Mouse (Mus musculus) MEL-GATA-1-ER (cell line): ENCODE results near the gene 9530068E07Rik.

Source experiments
- DNase-seq: peaks from one replicate; pipeline ENCODE4 v3.0.0-alpha.2; 2012; ENCODE audit warnings: low read depth; ENCODE audit errors: extremely low read depth

9530068E07Rik gene

DNA sequence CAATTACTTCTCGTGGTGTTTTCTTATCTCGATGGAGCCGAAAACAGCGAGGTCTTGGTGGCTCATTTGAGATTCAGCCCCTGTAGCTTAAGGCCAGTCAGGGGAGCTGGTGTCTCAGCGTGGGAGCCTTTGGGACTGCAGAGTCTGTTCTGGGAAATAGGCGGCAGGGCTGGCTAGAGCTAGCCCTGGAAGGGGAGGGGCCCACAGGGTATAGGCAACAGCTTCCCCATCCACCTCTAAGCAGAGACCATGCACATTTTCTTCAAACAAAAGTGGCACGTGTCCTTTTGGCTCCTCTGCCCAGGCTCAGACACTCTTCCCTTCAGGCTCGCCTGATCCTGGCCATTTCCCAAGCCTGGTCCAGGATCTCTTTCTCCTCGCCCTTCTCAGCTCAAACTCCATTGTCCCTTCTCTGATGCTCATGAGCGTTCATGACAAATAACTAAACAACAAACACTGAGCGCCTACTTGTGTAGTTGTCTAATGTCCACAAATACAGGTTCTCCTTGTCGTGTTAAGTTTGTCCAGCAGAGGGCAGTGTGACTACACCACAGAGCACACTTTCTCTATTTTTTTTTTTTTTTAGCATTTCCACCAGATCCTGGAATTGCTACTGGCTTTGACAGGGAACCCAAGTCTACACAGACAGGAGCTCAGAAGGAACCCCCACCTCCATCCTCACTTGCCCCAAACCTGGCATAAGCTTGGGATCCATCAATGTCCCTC is 25.0 kb downstream of the 9530068E07Rik start:
- DNase-seq, result peak; percentile 44

GRCm38 (mm10) chr11:52429440-52429839 is 33.2 kb downstream of the 9530068E07Rik start:
- no peak for DNase-seq

GRCm38 (mm10) chr11:52431594-52431993 is 35.4 kb downstream of the 9530068E07Rik start:
- no peak for DNase-seq

- no peak for DNase-seq
Observed at GRCm38 (mm10) chr11:52432148-52432547, 35.9 kb downstream of the 9530068E07Rik start.

DNA sequence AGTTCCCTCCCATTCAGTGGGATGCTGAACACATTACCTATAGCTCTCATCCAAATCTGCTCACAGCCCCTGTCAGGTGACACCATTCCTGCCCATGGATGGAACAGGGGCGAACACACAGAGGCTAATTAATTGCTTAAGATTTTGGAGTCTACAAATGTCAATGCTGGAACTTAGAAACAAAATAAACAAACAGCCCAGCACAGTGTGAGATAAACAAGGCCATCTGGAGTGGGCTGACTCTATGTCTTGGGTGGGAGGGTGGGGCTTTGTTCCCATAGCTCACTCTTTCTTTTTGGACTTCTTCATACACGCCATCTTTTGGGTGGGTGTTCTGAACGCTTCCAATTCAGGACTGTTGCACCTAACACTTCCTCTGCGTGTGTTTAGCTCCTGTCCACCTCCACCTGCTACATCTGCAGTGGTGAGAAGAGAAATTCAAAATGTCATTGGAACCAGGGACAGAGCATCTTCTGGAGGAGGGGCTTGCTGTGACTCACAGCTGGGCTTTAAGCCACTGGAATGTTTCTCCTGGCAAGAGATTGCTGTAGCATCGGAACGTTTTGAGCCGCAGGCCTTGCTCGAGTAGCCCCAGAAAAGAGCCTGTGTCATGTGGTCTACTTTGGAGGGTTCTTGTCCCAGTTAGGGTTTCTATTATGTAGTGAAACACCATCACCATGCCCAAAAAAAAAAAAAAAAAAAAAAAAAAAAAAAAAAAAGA is 37.0 kb downstream of the 9530068E07Rik start:
- DNase-seq, result no peak

DNA sequence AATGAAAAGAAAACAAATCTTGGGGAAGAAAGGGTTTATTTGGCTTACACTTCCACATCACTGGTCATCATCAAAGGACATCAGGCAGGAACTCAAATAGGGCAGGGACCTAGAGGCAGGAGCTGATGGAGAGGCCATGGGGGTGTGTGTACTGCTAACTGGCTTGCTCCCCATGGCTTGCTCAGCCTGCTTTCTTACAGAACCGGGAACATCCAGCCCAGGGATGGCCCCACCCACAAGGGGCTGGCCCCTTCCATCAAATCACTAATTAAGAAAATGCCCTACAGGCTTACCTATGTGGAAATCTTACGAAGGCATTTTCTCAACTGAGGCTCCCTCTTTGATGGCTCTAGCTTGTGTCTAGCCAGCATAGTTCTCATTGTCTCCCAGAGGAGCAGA is 37.6 kb downstream of the 9530068E07Rik start:
- DNase-seq, result no peak

GRCm38 (mm10) chr11:52435466-52435865 is 39.2 kb downstream of the 9530068E07Rik start:
- DNase-seq, result no peak

GRCm38 (mm10) chr11:52437123-52437522 is 40.9 kb downstream of the 9530068E07Rik start:
- DNase-seq, result no peak

DNA sequence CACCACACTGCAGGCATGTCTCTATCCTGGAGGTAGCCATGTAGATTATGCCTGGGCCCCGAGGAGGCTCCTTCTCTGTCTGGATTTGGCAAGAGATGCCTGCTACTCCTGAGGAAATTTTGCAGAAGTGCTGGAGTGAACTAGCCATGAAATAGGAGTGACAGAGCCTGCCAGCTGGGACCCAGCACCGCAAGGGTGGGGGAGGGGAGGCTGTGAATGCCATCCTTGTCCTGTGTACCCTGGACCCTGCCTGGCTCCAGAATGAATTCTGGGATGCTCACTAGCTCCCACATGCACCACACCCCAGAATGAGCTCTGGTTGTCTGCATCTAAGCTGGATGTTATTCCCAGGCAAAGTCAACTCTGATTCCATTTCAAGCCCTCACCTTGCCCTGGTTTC is 44.9 kb downstream of the 9530068E07Rik start:
- no peak for DNase-seq

DNA sequence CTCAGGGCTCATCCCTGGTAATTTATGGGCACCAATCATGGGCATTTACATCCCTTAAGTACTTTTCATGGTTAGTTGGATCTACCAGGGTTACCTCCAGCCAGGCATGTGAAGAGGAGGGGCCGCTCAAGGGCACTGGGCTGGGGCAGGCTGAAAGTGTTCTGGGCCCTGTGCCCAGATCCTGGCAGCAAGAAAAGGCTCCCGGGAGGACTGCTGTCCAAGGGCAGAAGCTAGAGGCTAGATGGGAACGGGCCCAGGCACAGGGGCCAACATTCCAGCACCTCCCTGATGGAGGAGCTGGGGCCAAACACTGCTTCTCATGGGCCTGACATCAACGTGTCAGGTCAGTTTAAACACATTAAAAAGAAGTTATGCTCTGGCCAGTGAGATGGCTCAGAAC is 51.0 kb downstream of the 9530068E07Rik start:
- DNase-seq, result no peak

- DNase-seq, result no peak
Observed at GRCm38 (mm10) chr11:52449004-52449403, 52.8 kb downstream of the 9530068E07Rik start.

DNA sequence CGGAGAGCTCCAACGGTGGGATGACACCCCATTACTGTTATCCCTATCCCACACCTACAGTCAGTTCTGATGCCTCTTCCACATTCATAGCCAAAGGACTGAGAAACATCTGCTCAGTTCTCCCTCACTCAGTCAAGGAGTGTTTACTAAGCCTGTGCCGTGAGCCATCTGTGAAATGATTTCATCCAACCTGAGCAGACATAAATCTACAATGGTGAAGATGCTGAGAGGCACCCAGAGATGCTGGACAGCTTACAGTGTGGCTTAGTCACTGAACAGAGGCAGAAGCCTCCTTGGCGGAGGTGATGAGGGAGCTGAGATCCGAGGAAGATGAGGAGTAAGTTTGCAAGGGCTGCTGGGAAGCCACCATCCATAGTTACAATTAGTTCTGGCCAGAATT is 62.1 kb downstream of the 9530068E07Rik start:
- DNase-seq, result no peak
